27 mouse cellular contexts compared by ENCODE assay signal in the genomic region with DNA sequence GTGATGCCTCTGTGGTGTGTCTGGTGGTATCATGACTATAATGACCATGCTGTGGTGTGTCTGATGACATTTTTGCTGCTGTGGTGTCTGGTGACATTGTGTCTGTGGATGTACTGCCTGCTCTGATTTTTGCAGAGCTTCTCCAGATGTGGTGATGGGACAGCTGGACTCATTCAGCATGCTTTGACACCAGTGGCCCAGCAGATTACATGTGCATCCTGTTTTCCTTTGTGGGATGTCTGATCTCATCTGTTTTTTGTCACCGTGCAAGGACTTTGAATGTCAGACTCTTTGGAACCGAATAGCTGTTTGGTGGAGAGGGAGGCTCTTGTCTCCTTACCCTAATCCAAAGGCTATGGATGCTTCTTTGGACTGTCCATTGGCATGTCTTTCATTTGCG. TPM values are rescaled to one million over a fixed set of nuclear protein-coding genes. Genes with fewer than 3 reads are reported as not detected.
DNase-seq lines count a peak whose midpoint lies in the region; ATAC-seq and TF ChIP-seq lines count a peak whose summit lies in the region.
"Had no signal": no experiment of that assay in that cellular context is flagged by ENCODE, and none has a peak within 500 bp of the region (broad histone marks: within the 10 kb centered on the region; RNA-seq: fewer than 3 reads in every experiment).

No protein-coding gene starts in this region.

- no peak overlapping the region for H3K4me3 ChIP-seq in layer of hippocampus, adult 2 months
- H3K4me3 ChIP-seq in megakaryocyte, embryonic 14.5 days (replicated peaks): peak overlapping the region; percentile 76
- H3K4me3 ChIP-seq: forebrain, embryonic 10.5 days; forebrain, embryonic 13.5 days; heart, embryonic 12.5 days; heart, embryonic 15.5 days; hindbrain, embryonic 10.5 days; hindbrain, embryonic 13.5 days; intestine, embryonic 15.5 days had no signal

- H3K27me3 ChIP-seq in megakaryocyte, embryonic 14.5 days (replicated peaks): no peaks in the 10 kb centered on the region
- H3K27me3 ChIP-seq: forebrain, embryonic 13.5 days; heart, embryonic 12.5 days; heart, embryonic 15.5 days; hindbrain, embryonic 13.5 days; intestine, embryonic 15.5 days had no signal

- peak overlapping the region; percentile 39; the same call in 1 of the 2 replicates for H3K27ac ChIP-seq in layer of hippocampus, adult 2 months
- H3K27ac ChIP-seq: forebrain, embryonic 10.5 days; forebrain, embryonic 13.5 days; heart, embryonic 15.5 days; hindbrain, embryonic 10.5 days; hindbrain, embryonic 13.5 days; intestine, embryonic 15.5 days had no signal

- ATAC-seq in megakaryocyte, adult 5-6 weeks (ENCODE audit: poor library complexity, severe bottlenecking): no peak
- ATAC-seq: CD4-positive, CD25-positive, alpha-beta regulatory T cell, adult 4 months; forebrain, embryonic 13.5 days; hindbrain, embryonic 16.5 days; intestine, embryonic 15.5 days had no signal

- no peak for TF ChIP-seq CTCF in layer of hippocampus, adult 2 months (conservative IDR thresholded peaks at IDR 0.05)

- no peaks in the 10 kb centered on the region for H3K4me1 ChIP-seq in megakaryocyte, embryonic 14.5 days
- H3K4me1 ChIP-seq: forebrain, embryonic 10.5 days; heart, embryonic 12.5 days; heart, embryonic 15.5 days; intestine, embryonic 15.5 days had no signal

- peaks cover 25% of the 10 kb centered on the region for H3K9me3 ChIP-seq in megakaryocyte, embryonic 14.5 days
- H3K9me3 ChIP-seq: forebrain, embryonic 10.5 days; forebrain, embryonic 13.5 days; heart, embryonic 15.5 days; hindbrain, embryonic 10.5 days; hindbrain, embryonic 13.5 days; intestine, embryonic 15.5 days had no signal

- DNase-seq in cerebellum, adult 9-11 months: peak; percentile 17
- DNase-seq in cerebellum, adult 11 months: no peak
- DNase-seq in layer of hippocampus, adult 2 months (ENCODE audit: low spot score in 2 of 2): peak in 1 of 2 experiments; percentile 6
- no peak for DNase-seq in layer of hippocampus, postnatal 10 days (ENCODE audit: low spot score in 2 of 2)
- DNase-seq: adrenal gland, adult 2 months; adrenal gland, postnatal 14 days; cerebellum, postnatal 14 days; gastrocnemius, postnatal 10 days; gastrocnemius, postnatal 36 days; heart, postnatal 10 days; heart, postnatal 36 days had no signal

- H3K36me3 ChIP-seq in megakaryocyte, embryonic 14.5 days (replicated peaks; ENCODE audit: low read length): no peaks in the 10 kb centered on the region
- H3K36me3 ChIP-seq: forebrain, embryonic 10.5 days; heart, embryonic 12.5 days; heart, embryonic 15.5 days; hindbrain, embryonic 13.5 days; intestine, embryonic 15.5 days had no signal

RNA-seq across cellular contexts. Expression of a gene that starts 13.8 kb away (rescaled TPM):
- total RNA-seq in layer of hippocampus, adult 2 months (2021): 100 to 1,000 TPM; 249 to 259 TPM
- 100 to 1,000 TPM; 300 to 305 TPM for total RNA-seq in layer of hippocampus, postnatal 10 days (2021)
- polyA plus RNA-seq in megakaryocyte, embryonic 14.5 days (2012; ENCODE audit: insufficient read depth, low replicate concordance): not detected in 2 replicates
- total RNA-seq in megakaryocyte, adult 5-6 weeks (2015): not detected in 2 replicates
- total RNA-seq in megakaryocyte, adult 5-6 weeks (2017): not detected in 2 replicates
- total RNA-seq: common myeloid progenitor, adult 5-6 weeks; gastrocnemius, adult 18-20 months; granulocyte monocyte progenitor cell, adult 5-6 weeks; MEL had no signal
- polyA plus RNA-seq: C2C12; CD4-positive, CD25-positive, alpha-beta regulatory T cell, adult 4 months had no signal

Comparison
In these comparisons a context has a peak if more than half of its experiments do, and no peak if none do; other contexts are left out.
1. RNA of a gene that starts 13.8 kb away (total RNA-seq): 300 to 305 TPM in layer of hippocampus, postnatal 10 days and 249 to 259 TPM in layer of hippocampus, adult 2 months; not detected in megakaryocyte, adult 5-6 weeks; every median in the first group is over 100 times any median in the second.